Mouse (Mus musculus) bone marrow macrophage, adult 2 months (primary cell): ENCODE measurements at regions not wholly inside any gene's neighbourhood (a gene's known extent, or its start where the extent isn't known, plus 50 kb on each side); places are given as distances from the start of the nearest gene placed in this dataset.

Experiments used
- CTCF ChIP-seq: IDR thresholded peaks from 2 replicates; pipeline ENCODE4 v1.5.1; 2012; ENCODE audit warnings: low read depth, mild to moderate bottlenecking, low read length, moderate library complexity
- POLR2A ChIP-seq: IDR thresholded peaks from 2 replicates; pipeline ENCODE4 v1.6.1; 2012; ENCODE audit warnings: mild to moderate bottlenecking, low read depth, low read length, borderline replicate concordance

DNA sequence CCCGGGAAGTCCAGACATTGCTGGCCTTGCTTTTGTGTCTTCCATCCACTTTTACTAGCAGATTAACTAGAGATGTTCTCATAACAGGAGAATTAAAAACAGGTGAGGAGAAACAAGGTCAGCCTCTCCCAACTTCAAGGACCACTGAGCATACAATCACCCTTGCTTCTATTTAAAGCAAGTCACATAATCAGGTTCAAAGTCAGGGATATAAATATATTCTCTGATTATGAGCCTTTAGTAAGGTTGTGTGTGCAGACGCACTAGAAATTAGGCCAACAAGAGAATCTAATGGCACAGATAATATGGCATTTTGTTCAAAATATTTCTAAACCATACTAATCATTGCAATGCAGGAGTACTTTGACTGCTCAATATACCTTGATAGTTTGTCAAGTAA lies 1134.2 kb upstream of the Cited2 start:
- TF ChIP-seq POLR2A: no peak
- no peak for TF ChIP-seq CTCF
